Mouse (Mus musculus) right cerebral cortex, adult 18-20 months (tissue): ENCODE measurements around the gene Cd3e.
"Not testable (repeated sequence)": the region's sequence is repeated elsewhere in the genome, so short reads cannot be mapped to it uniquely, and the experiment has no call there.

Experiments used
- DNase-seq: peaks from one replicate; pipeline ENCODE4 v3.0.0; 2022; ENCODE audit warnings: mixed read lengths

Gene Cd3e

GRCm38 (mm10) chr9:44967763-44968162 is 41.7 kb downstream of the Cd3e start:
- DNase-seq: not testable (repeated sequence)

GRCm38 (mm10) chr9:44966815-44967242 is 42.6 kb downstream of the Cd3e start:
- peak; percentile 70 for DNase-seq

GRCm38 (mm10) chr9:44965833-44966466 is 43.5 kb downstream of the Cd3e start:
- DNase-seq: no peak

GRCm38 (mm10) chr9:44965126-44965832 is 44.1 kb downstream of the Cd3e start, which contains the start of gene Ube4a:
TSS of gene Ube4a (minus strand) at chr9:44965600.
- peak; percentile 99 for DNase-seq

GRCm38 (mm10) chr9:44954432-44954831 is 55.0 kb downstream of the Cd3e start:
- no peak for DNase-seq
